Mouse (Mus musculus) 416B (cell line): ENCODE results near the gene Mex3d.
"Not testable (repeated sequence)": the region's sequence is repeated elsewhere in the genome, so short reads cannot be mapped to it uniquely, and the experiment has no call there.

Source experiments
- DNase-seq: peaks from one replicate; pipeline ENCODE4 v3.0.0; 2011; ENCODE audit warnings: low read depth

Gene Mex3d

GRCm38 (mm10) chr10:80356001-80356682 is 31.3 kb downstream of the Mex3d start, which contains the start of gene Plk5:
Plk5 (plus strand) TSS chr10:80356459.
- DNase-seq = no peak

GRCm38 (mm10) chr10:80355431-80355830 is 32.0 kb downstream of the Mex3d start:
- no peak for DNase-seq

DNA sequence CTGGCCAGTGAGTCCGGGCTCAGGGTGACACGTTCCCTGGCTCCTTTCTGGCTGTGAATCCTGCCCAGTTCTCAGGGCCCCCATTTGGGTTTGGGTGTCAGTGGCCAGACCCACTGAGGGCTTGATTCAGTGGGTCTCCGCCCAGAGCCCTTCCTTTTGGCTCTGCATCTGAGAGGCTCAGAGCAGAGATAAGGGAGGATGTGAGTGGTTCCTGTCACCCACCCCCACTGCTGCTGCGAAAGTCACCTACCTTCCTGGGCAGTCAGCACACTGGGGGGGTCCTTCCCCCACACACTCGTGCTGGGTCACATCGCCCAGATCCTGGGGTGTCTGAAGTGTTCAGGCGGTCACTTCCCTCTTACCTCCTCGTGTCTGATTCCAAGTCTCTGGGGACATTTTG is 34.7 kb downstream of the Mex3d start:
- DNase-seq = no peak

DNA sequence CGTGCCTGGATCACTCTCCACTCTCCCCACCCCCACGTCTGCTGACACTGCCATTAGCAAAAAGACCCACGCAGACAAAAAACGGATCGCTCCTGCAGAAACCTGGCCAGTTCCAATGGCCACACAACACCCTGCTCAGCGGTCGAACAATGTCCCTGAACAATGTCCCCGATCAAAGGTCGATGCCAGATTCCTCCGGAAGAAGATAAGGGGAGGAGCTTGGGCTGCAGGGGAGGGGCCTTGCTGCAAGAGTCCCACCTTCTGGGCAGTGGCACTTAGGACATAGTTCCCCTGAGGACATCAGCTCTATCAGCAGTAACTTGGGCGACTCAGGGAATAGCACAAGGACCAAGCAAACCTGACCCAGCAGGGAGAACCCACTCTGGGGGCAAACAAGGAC is 35.6 kb downstream of the Mex3d start:
- no peak for DNase-seq

- peak; percentile 88 for DNase-seq
These were observed 37.2 kb downstream of the Mex3d start for GRCm38 (mm10) chr10:80350292-80350691.

DNA sequence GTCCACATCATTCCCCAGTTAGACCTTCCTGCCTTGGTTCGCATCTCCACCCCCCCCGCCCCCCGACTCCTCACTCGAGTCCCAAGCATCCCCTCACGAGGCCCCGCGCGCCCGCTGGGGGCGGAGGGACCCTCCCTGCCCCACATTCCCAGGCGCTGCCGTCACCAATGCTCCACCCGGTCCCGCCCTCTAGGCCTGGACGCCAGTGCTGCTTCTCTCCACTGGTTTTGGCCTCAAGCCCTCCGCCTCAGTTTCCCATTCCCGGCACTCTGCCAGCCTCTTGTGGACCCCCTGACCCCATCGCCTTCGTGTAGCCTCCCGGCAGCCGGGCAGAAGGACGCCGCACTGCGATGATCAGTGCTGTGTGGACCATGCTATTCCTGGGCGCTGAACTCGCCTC is 38.5 kb downstream of the Mex3d start:
- DNase-seq = no peak

DNA sequence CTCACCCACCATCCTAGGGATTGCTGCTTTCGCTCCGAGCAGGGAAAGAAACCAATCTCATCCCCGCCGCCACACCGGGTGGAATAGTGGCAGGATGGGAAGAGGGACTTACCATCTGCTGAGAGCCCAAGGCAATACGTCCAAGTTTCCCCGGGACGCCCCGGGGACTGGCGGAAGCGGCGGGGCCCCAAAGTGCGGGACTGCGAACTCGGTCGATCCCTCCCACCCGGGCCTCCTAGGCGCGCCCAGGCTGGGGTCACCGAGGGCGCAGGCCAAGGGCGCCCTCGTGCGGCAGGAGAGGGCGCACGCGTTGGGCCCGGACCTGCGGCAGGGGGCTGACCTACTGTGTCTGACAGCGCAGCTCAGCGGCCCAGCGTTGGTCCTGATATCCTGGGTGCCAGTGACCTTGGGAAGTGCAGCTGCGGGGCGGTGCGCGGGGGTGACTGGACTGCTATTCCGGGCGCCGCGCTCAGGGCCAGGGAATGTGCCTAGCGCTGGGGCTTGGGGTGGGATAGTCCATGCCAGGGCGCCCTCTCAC is 39.1 kb downstream of the Mex3d start, which contains the start of gene Adamtsl5:
Gene Adamtsl5 (minus strand): TSS at position 169 of the 538 bp plus-strand sequence.
- DNase-seq = peak; percentile 59

- DNase-seq = no peak
These were observed 39.9 kb downstream of the Mex3d start for GRCm38 (mm10) chr10:80347514-80347967.

- not testable (repeated sequence) for DNase-seq
These were observed 41.5 kb downstream of the Mex3d start for GRCm38 (mm10) chr10:80345929-80346328.

DNA sequence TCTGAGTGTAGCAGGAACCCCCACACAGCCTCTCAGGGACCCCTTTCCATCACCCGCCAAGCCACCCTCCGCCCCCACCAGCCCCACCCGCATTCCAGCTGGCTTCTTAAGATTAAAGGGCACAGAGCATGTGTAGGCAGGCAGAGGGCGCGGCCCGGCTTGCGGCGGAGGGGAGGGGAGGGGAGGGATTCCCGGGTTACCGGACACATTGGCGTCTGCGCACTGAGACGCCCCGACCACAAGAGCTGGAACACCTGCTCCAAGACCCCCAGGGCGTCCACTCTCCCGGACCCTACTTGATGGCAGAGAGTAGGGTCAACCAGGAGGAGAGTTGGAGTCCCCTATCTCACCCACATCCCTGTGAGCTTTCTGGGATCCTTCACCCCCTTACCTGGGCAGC is 42.3 kb downstream of the Mex3d start:
- DNase-seq = no peak

- peak; percentile 46 for DNase-seq
These were observed 43.3 kb downstream of the Mex3d start for GRCm38 (mm10) chr10:80344131-80344661.

DNA sequence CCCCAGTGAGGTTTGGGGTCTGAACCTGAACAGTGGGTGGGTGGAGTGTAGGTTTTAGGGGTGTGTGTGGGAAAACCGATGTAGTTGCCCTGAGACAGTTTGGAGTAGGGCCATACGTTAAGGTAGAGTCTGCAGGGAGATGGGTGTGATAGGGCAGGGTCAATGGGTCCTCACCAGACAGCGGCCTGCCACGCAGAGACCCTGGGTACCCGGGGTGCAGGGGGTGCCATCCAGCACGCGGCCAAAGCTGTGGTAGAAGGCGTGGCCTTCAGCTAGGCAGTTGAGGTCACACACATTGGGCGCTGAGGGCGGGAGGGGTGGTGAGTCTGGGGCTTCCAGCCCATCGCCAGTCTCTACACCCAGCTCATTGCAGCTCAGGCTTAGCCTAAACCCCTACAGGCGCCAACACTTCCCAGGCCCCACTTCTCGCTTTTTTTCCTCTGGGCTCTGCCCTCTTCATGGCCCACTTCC is 44.0 kb downstream of the Mex3d start:
- no peak for DNase-seq

DNA sequence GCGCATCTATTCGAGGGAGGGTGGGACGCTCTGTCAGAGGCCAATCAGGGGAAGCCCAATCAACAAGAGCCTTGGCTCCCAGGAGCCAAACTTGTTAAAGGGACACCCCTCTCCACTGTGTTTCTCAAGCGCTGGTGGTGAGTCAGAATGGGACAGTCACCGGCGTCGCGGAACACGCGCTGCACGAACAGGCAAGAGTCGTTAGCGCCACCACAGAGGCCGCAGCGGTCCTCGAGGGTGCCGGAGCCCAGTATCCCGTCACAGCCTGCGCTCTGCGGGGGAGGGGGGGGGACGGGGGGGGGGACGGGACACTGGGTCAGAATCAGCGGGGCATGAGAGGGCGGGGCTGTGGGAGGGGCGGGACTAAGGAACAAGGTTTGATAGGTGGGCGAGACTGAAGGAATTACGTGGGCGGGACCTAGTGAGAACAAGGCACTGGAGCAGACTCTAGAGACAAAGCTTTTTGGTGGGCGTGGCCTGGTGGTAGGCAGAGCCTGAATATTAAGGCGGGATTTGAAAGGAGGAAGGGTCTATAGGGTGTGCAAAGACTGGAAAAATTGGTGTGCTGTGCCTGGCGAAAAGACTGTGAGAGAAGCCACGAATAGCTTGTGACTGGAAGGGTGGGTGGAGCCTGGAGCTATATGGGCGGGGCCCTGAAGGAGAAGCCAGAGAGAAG is 44.6 kb downstream of the Mex3d start:
- peak; percentile 40 for DNase-seq

- DNase-seq = no peak
These were observed 45.1 kb downstream of the Mex3d start for GRCm38 (mm10) chr10:80342305-80342748.

DNA sequence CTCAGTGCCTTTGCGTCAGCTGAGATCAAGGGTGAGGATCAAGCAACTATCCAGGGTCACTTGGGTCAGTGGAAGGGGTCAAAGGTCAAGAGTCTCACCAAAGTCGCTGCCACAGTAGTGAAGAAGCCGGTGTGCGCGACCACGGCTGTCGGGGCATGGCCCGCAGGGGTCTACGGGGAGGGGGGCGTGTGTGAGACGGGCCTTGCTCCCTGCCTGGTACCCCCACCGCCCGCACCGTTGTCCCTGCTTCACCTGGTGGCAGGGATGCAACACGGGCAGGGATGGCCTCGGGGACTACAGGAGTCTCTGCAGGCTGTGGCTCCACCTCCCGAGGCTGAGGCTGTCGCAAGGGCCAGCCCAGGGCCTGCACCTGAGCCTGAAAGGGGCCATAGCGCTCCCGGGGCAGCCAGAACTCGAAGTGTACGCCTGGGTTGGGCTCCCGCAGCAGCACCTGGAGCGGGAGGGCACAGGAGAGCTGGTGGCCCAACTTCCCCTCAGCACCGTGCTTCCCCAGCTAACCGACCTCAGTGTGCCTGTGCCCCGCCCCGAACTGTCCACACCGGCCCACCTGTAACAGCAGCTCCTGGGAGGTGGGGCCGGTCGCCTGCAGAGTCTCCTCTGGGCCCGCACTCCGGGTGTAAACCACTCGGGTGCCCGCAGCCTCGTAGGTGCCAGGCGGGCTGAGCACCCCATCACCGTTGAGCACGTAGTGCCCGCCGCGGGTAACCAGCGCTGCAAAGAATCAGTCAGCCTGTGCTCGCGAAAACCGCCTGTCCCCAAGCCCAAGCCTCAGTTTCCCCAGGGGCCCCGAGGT is 45.8 kb downstream of the Mex3d start:
- DNase-seq = no peak

DNA sequence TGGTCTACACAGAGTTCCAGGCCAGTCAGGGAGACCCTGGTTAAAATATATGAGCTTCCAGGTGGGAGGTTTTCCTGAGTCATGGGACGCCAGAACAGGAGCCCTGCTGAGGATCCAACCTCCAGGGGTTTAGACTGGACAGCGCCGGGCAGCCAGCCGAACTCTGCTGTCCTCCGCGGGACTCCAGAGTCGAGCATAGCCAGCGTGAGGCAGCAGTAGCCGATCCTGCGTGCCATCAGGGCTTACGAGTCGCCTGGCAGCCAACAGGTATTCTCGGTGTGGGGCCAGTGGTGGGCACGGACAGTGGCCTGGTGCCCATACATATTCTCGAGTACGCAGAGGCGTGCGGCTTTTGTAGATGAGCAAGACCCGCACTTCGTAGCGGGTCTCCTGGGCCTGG is 46.4 kb downstream of the Mex3d start:
- DNase-seq = no peak

- peak; percentile 85 for DNase-seq
These were observed 47.3 kb downstream of the Mex3d start for GRCm38 (mm10) chr10:80339941-80340750.

GRCm38 (mm10) chr10:80336263-80336662 is 51.2 kb downstream of the Mex3d start:
- DNase-seq = no peak

DNA sequence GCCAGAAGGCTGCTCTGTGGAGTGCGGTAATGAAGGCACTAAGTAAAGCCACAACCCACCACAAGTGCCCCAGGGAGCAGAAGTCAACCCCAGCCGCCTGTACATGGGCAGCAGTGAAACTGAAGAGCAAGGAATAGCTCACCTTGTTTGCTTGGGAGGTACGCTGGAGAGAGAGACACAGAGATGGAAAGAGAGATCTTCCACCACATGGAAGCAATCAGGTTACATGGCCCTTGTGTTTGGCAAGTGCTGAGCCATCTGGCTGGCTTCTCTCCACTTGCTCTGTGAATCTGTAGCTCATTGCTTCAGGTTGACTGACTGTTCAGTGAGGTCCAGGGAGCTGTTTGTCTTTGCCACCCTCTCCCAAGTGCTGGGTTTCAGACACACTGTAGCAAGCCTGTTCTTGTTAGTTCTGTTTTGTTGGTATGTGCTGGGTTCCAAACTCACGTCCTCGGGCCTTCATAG is 54.9 kb downstream of the Mex3d start:
- no peak for DNase-seq

- DNase-seq = no peak
These were observed 55.6 kb downstream of the Mex3d start for GRCm38 (mm10) chr10:80331636-80332524.
